Mouse (Mus musculus) cerebellum, postnatal 25 days (tissue): ENCODE data around the gene Atp8b3.

Experiments used
- DNase-seq, 2 experiments: peaks; one replicate each; pipeline ENCODE4 v3.0.0; 2021; ENCODE audit warnings: mixed read lengths in 2 of 2

The Atp8b3 gene

DNA sequence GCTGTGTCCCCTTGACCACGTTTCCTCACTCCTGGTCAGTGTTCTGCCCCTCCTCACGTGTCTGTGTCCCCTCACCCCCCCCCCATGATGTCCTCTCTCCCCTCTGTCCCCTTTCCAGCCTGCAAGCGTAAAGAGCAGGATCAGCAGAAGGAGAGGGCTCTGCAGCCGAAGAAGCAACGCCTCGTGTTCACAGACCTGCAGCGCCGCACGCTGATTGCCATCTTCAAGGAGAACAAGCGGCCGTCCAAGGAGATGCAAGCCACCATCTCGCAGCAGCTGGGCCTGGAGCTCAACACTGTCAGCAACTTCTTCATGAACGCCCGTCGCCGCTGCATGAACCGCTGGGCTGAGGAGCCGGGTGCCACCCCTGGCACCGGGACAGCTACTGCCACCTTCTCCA, 25.2 kb downstream of the Atp8b3 start:
- DNase-seq = no peak

DNA sequence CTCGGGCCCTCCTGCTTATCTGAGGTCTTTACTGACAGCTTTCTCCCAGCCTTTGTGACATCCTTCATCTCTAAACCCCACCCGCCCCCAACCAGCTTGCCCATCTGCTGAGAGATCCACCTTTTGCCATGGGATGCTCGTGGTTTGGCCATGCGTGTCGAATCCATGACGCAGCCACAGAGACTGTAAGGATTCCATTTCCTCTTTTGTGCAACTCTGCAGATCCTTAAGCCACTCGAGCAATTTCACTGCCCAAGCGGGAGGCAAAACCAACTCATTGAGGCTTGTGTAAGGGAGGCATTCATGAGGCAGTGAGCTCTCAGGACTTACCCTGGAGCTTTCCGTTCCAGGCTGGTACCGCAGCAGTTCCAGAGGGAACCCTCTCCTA, 28.7 kb downstream of the Atp8b3 start:
- DNase-seq = no peak

- peak; percentile 80 to 90 for DNase-seq
Observed at GRCm38 (mm10) chr10:80509412-80510272, 29.3 kb downstream of the Atp8b3 start.

DNA sequence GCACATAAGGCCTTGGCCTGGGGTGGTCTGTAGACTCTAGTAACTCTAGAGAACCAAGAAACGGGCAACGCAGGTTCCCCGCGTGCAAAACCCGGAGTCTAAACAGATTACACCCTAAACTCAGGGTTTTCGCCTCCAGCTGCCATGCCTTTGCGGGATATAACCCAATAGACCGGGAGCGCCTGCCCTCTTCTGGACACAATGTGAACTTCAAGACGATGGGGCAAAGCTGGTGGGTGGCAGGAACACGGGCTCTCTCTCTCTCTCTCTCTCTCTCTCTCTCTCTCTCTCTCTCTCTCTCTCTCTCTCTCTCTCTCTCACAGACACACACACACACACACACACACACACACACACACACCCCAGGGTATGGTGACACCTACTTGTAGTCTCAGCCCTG, 32.7 kb downstream of the Atp8b3 start:
- DNase-seq = peak; percentile 66 to 81

GRCm38 (mm10) chr10:80504724-80505123, 34.2 kb downstream of the Atp8b3 start:
- no peak for DNase-seq

DNA sequence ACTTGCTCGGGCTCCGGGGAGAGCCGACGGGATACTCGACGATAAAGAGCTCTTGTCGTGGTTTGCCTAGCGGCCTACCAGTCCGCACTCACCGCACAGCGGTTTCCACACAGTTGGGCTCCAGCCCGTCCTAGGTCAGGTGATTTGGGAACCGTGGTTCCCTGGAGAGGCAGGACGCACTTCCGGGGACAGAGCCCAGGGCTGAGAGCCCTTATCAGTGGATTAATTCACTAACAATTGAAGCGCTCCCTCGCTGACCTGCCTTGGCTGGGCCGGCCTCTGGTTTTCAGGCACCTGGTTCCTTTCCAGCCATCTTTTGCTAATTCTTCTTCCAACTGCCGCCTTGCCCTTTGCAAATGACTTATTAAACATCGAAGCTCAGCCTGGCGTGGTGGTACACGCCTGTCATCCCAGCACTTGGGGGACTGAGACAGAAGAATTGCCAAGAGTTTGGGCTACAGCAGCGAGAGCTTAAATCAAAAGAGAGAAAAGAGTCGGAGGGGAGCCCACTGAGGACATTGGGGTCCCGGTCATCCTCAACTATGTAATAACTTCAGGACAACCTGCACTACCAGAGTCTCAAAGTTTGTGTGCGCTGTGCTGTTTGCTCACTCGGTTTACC, 35.2 kb downstream of the Atp8b3 start:
- DNase-seq = no peak

DNA sequence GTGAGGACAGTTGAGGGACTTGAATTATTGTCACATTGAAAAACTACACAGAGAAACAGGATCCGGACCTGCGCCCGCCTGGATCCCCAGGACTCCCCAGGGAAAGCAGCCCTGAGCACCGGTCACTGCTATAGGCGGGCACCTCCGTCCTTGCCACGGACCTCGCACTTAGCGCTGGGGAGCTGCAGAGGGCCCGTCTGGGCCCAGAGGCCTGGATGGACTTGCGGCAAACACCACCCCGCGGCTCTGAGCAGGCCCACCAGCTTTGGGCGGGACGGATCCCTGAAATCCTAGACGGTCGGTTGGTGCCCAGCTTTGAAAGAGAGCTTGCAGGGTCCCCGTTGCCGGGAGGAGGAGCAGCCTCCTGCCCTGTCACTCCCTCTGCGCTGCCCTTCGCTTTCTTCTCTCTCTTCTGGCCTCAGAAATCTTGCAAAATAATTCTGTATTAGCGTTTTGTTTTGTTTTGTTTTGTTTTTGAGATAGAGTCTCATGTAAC, 36.1 kb downstream of the Atp8b3 start:
- DNase-seq = no peak

DNA sequence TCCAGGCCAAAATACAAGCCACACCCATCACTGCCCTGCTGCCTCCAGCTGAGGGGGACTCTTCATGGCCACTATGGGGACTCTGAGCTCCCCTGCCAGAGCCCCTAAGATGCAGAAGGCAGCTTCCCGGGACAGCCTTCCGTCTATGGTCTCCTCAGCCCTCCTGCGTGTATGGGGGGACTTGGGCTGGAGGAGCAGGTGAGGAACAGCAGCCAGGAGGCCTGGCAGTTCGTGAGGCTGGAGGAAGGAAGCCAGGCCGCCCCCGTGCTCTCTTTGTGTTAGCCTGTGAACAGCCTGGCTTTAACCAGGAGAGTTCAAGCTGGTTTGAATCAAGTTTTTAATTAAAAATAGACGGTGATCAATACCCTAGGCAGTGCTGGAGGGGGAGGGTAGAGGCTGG, 36.6 kb downstream of the Atp8b3 start:
- no peak for DNase-seq

- DNase-seq = no peak
Observed at GRCm38 (mm10) chr10:80496421-80496820, 42.5 kb downstream of the Atp8b3 start.

DNA sequence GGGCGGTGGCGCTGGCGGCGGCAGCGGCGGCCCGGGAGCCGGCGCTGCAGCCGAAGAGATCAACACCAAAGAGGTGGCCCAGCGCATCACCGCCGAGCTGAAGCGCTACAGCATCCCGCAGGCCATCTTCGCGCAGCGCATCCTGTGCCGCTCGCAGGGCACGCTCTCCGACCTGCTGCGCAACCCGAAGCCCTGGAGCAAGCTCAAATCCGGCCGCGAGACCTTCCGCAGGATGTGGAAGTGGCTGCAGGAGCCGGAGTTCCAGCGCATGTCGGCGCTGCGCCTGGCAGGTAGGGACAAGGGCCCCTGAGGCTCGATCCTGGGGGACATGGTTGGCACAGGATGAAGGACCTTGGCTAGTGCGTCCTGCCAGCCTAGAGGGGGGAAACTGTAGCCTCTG, 43.0 kb downstream of the Atp8b3 start:
- peak in 1 of 2 experiments; percentile 21 for DNase-seq

DNA sequence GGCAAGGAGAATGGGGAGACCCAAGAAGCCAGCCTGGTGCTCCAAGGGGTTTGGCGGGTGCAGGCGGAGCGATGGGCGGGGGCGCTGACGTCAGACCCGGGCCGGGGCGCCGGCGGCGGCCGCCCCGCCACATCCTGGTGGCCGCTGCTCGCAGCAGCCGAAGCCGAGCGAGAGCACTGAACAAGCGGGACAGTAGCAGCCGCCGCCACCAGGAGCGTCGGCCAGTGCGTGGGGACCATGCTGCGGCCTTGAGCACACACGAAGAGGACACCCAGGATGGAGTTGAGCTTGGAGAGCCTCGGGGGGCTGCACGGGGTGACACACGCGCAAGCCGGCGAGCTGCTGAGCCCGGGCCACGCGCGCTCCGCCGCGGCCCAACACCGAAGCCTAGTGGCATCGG, 44.2 kb downstream of the Atp8b3 start, which contains the start of gene Onecut3:
Gene Onecut3 (plus strand): TSS at position 104 of the 400 bp plus-strand sequence.
- DNase-seq = peak in 1 of 2 experiments; percentile 51

GRCm38 (mm10) chr10:80490051-80490450, 48.9 kb downstream of the Atp8b3 start:
- DNase-seq = peak in 1 of 2 experiments; percentile 32

DNA sequence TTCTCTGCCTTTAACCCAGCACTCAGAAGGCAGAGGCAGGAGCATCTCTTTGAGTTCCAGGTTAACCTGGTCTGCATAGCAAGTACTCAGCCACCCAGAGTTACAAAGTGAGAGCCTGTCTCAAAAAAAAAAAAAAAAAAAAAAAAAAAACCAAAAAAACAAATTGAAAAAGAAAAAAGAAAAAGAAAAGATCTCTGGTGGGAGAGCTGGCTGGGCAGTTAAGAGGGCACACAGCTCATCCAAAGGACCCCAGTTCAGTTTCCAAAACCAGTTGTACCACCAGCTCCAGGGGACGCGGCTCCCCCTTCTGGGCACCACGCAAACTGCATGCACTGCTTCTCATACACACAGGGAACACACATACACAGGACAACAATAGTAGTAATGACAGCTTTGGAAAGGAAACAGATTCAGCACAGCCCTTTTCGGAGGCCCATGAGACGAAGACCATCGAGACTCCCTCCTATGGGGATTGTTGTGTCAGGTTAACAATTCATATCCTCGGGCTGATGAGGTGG, 52.0 kb downstream of the Atp8b3 start:
- no peak for DNase-seq

DNA sequence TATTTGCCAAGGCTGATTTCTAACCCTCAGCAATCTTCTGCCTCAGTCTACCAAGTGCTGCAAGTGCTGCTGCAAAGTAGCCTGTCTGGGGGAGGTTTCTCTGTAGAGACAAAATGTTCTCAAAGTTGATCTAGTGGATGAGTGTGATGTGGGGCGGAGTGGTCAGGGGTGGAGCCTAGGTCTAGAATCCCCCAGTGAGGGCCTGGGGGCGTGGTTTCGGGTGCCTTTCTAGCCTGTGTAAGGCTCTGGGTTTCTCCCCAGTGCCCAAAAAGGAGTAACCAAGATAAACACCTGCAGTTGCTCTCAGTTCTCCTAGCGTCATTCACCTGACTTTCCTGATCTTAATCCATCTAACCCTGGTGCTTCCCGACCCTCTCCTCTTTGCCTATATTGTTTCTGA, 57.9 kb downstream of the Atp8b3 start:
- no peak for DNase-seq

GRCm38 (mm10) chr10:80478531-80478930, 60.4 kb downstream of the Atp8b3 start:
- DNase-seq = no peak

DNA sequence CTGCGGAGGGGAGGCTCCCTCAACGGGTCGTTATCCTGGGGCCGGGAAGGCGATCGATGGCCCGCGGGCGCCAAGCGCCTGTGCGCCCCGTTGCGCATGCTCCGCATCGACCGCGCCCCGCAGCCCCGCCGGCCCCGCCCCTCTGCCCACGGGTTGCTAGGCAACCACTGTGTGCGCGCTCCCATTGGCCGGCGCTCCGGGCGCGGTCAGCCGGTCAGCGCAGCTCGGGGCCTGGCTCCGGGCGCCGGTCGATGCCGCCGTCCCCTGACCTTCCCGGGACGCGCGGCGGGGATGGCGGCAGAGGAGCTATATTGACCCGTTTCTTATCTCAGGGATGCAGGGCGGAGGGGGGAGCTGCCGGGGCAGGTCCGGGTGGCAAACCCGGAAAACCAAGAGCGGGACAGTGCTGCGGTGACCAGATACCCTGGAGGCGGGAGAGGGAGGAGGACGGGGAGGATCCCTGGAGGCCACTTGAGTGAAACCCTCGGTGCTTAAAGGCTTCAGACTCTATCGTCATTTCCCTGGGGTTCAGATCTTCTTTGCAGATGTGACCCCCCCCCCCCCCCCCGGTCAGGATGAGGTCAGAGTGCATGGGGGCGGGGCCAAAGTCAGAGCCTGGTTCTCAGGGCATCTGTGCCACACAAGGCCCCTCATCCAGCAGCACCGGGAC, 63.5 kb downstream of the Atp8b3 start:
- peak; percentile 94 to 98 for DNase-seq
